Mouse (Mus musculus): Measurements from ENCODE around the gene Nipsnap1.

DNA sequence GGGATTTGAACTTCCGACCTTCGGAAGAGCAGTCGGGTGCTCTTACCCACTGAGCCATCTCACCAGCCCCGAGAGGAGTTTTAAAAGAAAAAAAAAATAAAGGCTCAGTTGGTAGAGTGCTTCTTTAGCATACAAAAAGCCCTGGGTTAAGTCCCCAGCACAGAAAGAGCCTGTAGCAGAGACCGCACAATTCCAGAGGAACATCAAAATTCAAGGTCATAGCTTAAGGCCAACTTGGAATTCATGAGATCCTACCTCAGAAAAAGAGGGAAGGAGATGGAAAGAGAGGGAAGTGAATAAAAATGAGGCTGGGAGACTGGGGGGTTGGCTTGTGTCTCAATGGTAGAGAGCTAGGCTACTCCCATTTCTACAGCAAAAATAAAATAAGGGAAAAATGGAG is 19.6 kb upstream of the Nipsnap1 start:
- TF ChIP-seq CTCF (IDR thresholded peaks at IDR 0.05; ENCODE audit: control insufficient read depth, insufficient read depth, insufficient read length) (no peak), MAX (IDR thresholded peaks at IDR 0.05) (no peak), USF1 (IDR thresholded peaks at IDR 0.05; ENCODE audit: low read depth) (no peak), FOSL1 (IDR thresholded peaks at IDR 0.05; ENCODE audit: insufficient read depth, low read length, poor library complexity, severe bottlenecking) (no peak), MYOD1 (IDR thresholded peaks at IDR 0.05; ENCODE audit: control insufficient read depth, insufficient read length, low read depth) (no peak)

Data from C2C12 (cell line).